Mouse (Mus musculus) granulocyte monocyte progenitor cell, adult 5-6 weeks (primary cell): ENCODE data around the gene Naxd. TPM values are rescaled to one million over a fixed set of nuclear protein-coding genes. Genes with fewer than 3 reads are reported as not detected.
"Not testable (repeated sequence)": the region's sequence is repeated elsewhere in the genome, so short reads cannot be mapped to it uniquely, and the experiment has no call there.

Source experiments
- ATAC-seq: replicated peaks from 2 replicates; pipeline ENCODE4 v1.8.0; 2016; ENCODE audit warnings: mild to moderate bottlenecking, moderate TSS enrichment, inconsistent platforms; ENCODE audit not compliant: poor library complexity, severe bottlenecking
- total RNA-seq, 2 experiments: library from RNA; stranded (forward) in 1 of 2; stranded (reverse) in 1 of 2; fragments of 200-712, 200-1000 nt in 1 of 2; fragments of >200 nt in 1 of 2; fragmentation: Nextera tagmentation in 1 of 2; gene quantifications; 2 replicates each; pipeline ENCODE4 v1.2.3; 2014 to 2017

Gene Naxd
- total RNA-seq, 2 experiments from 2014 or later: 70.2 to 72.1 TPM

- ATAC-seq: peak; percentile 84
Measured at GRCm38 (mm10) chr8:11506802-11507201, 9.5 kb downstream of the Naxd start.

- ATAC-seq: no peak
Measured at GRCm38 (mm10) chr8:11508880-11509279, 11.6 kb downstream of the Naxd start.

DNA sequence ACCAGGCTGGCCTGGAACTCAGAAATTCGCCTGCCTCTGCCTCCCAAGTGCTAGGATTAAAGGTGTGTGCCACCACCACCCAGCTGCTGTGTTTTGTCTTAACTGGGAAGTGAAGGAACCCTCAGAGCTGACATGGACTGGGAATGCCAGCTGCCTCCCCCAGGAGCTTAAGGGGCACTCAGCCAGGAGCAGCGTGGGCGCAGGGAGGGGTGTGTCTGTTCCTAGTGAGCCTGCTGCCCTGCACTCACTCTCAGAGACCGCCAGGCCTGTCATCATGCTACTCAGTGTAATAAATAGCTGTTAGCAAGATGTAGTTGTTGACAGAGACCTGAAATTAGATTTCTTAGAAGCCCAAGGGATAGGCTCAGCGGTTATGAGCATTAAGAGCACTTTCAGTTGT is 13.7 kb downstream of the Naxd start:
- ATAC-seq: no peak

DNA sequence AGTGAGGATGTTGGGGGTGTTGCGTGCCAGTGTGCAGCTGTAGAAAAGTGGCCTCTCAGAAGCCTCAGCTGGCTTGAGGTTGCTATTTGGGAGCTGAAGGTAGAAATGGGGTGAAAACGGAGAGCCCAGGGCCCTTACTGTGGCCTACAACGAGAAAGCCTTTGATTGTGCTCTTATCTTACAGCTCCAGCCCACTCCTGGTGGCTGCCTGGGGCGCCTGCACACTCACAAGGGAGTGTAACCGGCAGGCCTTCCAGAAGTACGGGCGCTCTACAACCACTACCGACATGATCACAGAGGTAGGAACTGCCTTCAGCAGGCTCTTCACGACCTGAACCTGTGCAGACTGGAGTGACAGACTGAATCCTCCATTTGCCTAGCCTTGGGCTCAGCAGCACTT is 15.4 kb downstream of the Naxd start:
- no peak for ATAC-seq

DNA sequence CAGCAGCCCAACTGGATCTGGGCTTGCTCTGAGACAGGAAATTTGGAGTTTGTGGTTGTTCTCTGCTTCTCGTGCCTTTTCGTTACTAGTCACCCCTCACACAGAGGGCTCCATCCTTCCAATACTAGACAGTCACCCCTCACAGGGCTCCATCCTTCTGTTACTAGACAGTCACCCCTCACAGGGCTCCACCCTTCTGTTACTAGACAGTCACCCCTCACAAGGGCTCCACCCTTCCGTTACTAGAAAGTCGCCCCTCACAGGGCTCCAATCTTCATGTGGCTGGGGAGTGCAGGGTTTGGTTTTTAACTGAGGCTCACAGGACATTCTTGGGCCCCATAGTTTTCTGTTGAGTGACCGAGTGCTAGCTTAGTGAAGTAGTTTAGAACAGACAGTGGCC is 15.9 kb downstream of the Naxd start:
- ATAC-seq: no peak

DNA sequence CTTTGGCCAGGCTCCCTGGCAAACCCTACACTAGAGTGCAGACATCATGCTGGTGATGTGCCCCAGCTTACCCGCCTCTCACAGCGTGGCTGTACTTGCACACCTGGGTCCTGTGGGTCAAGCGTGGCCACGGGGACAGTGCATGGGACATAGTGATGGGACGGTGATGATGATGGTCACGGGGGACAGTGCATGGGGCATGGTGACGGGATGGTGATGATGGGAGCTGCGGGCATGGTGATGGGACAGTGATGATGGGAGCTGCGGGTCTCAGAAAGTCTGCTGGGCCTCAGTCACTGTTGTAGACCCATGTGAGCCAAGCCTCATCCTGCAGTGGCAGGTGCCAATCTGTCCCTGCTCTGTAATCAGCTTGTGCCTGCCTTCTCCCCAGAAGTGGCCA is 19.0 kb downstream of the Naxd start:
- no peak for ATAC-seq

DNA sequence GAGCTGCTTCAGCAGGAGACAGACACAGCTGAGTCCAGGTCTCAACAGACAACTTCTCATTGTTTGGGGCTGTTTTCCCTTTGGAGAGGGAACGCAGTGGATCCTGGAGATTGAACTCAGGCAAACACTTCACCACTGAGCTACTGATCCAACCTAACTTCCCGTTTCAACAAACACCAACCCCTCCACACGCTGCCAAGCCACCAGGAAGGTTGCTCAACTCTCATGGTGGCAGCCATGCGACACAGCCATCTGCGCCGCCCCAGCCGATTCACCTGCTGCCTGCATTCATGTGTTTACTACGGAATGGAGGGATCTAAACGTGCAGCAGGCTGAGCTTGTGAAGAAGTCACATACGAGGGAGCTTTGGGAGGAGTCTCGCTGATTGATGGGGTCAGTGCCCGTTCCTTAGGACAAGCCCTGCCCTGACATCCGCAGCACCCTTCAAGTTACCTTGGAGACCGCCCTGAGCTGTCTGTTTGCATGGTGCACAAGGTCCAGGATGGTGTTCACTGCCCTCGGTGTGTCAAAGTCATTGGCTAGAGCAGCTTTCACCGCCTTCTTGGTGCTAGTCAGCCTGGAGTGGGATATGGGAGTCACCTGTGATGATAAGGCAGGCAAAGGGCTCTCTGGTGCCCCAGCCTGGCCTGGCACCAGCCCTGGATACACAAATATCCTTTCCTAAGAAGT is 20.2 kb downstream of the Naxd start:
- peak; percentile 89 for ATAC-seq

- ATAC-seq: peak; percentile 51
Measured at GRCm38 (mm10) chr8:11518056-11518396, 20.7 kb downstream of the Naxd start.

- no peak for ATAC-seq
Measured at GRCm38 (mm10) chr8:11518676-11519075, 21.4 kb downstream of the Naxd start.

DNA sequence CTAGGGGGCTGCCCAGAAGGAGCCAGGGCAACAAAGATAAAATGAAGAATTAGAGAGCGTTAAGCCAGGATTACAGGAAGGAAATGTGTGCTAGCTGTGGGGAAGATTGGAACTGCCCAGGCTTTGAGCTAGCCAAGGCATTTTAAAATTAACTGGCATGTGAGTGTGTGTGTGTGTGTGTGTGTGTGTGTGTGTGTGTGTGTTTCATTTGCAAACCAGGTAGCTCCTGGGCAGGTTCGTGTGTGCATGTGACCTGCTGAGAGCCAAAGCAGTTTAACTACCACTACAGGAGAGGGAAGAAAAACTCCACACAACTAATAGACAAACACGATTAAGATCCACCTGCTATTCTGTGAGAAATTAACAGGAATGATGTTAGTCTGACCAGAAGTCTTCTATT is 26.0 kb downstream of the Naxd start:
- no peak for ATAC-seq

DNA sequence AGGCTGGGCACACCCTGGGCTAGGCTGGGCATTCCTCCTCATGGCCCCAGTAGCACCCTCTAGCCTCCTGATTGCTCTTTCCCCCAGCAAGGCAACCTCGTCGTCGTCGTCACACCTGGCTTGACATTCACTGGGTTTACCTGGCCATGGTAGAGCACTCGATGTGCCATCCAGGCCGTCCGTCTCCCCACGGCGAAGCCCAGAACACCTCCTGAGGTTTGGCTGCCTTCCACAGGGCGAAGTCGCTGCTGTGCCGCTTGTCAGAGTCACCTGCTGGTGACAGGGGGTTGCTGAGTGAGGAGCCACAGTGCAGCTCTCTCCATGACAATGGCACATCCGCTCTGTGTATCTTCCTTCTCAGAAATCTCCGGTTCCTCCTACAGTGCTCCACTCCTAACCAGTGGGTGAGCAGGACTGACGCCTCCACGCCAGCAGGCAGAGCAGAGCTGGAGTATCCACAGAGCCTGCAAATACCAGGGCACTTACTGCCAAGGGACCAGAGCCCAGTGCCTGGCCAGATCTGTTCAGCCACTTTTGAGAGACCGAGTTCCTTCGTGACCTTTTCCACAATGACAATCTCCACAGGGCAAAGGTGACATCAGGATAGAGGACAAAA is 33.0 kb downstream of the Naxd start:
- ATAC-seq: no peak

- no peak for ATAC-seq
Measured at GRCm38 (mm10) chr8:11530849-11531248, 33.5 kb downstream of the Naxd start.

GRCm38 (mm10) chr8:11534494-11534893 is 37.2 kb downstream of the Naxd start:
- no peak for ATAC-seq

DNA sequence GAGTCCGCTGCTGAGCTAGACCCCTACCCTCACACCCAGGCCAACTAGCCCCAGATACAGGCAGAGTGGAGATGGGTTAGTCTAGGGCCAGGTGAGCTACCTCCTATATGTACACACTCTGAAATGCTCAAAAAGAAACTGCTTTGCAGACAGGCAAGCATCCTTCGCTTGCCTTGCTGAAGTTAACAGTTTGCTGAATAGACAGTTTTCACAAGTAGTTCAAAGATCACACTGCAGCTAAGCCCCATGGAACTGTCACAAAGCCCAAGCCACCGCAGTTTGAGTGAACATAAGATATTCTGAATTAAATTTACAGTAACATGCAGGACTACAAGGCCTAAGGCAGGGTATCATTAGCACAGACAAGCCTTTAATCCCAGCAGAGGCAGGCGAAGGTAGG is 41.7 kb downstream of the Naxd start:
- ATAC-seq: no peak

DNA sequence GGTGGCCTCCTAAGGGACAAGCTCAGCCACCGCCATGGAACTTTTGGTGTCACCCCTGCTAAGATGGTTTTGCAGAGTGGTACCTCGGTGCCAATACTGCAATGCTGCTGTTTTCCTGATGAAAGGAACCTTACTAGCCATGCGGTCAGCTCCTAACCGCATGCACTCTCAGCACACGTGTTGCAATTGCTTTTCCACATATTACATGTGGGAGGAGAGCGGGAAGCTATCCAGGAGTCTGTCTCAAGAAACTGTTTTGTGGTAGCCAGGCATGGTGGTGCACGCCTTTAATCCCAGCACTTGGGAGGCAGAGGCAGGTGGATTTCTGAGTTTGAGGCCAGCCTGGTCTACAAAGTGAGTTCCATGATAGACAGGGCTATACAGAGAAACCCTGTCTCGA is 42.9 kb downstream of the Naxd start:
- ATAC-seq: no peak

- ATAC-seq: no peak
Measured at GRCm38 (mm10) chr8:11542031-11542430, 44.7 kb downstream of the Naxd start.

GRCm38 (mm10) chr8:11542866-11543265 is 45.6 kb downstream of the Naxd start:
- ATAC-seq: no peak

DNA sequence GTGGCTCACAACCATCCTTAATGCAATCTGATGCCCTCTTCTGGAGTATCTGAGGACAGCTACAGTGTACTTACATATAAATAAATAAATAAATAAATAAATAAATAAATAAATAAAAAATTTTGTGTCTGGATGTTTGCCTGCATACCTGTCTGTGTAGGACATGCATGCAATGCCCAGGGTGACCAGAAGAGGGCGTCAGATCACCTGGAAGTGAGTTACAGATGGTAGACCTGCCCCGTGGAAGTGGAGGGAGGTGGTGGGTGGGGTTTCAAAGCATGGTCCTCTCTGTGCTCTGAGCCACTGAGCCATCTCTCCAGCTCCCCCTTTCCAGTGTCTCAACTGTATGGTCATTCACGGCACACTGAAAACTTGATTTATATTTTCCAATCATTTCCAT is 47.1 kb downstream of the Naxd start:
- peak; percentile 65; the same call in 1 of the 2 replicates for ATAC-seq

- ATAC-seq: peak; percentile 34; the same call in 1 of the 2 replicates
Measured at GRCm38 (mm10) chr8:11547063-11547462, 49.8 kb downstream of the Naxd start.

DNA sequence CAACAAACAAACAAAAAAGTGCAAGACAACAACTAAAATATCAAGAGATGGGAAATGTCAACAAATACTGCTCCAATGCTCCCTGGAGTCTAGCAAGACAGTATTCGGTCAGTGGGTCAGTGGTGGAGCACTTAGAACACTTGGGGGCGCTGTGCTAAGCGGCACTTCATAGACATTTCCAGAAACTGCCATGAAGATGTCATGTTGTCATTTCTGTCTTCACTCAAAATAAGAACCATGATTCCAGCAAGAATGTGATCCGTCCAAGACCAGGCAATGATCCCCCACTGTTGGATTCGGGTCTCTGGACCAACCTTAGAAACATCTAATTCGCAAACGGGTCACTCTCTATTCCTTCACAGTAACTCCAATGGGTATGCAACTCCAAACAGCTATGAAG is 52.4 kb downstream of the Naxd start:
- ATAC-seq: peak; percentile 56

DNA sequence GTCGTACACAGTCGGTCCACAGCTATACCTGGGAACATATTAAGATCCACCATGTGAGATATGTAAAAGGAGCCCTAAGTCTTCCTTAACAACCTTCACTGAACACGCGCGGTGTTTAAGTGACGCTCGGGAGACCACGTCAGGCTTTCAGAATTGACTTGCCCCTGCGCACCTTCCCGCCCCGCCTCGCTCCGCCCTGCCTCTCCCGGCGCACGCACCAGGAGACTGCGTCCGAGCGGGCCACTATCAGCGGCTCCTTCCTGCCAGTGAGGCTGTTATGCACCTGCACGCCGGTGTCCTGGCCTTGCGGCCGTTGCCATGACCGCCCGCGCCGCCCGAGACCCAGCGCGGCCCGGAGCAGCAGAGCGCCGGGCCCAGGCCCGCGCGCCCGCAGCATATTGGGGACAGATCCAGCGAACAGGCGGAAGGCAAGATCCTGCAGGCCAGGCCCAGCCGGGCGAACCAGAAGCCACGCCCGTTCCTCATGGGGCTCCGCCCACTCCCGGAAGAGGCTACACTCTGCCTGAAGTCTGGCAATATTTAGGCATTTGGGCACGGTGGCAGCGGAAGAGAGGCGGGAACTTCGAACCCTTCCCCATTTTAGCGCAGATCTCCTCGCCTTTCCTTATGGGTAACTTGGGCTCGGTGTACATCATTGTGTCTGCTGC is 53.1 kb downstream of the Naxd start, which contains the start of gene Cars2:
Cars2 (minus strand) TSS at position 503 of the 668 bp plus-strand sequence.
- peak; percentile 62 for ATAC-seq

GRCm38 (mm10) chr8:11551497-11551896 is 54.2 kb downstream of the Naxd start:
- ATAC-seq: not testable (repeated sequence)
